ENCODE assay signal across 15 mouse cellular contexts in genomic region chr12:105849102-105849501, GRCm38 (mm10).
DNase-seq lines count a peak whose midpoint lies in the region; ATAC-seq lines count a peak whose summit lies in the region.
"Had no signal": no experiment of that assay in that cellular context is flagged by ENCODE, and none has a peak within 500 bp of the region (broad histone marks: within the 10 kb centered on the region; RNA-seq: fewer than 3 reads in every experiment).

No protein-coding gene starts in this region.

- no peak overlapping the region for H3K4me3 ChIP-seq in embryonic facial prominence, embryonic 14.5 days (ENCODE audit: low read depth, low read length)
- H3K4me3 ChIP-seq in limb, embryonic 12.5 days (replicated peaks) = no peak overlapping the region
- no peak overlapping the region for H3K4me3 ChIP-seq in midbrain, embryonic 13.5 days (replicated peaks)
- H3K4me3 ChIP-seq in midbrain, embryonic 10.5 days = no peak overlapping the region
- H3K4me3 ChIP-seq in kidney, embryonic 15.5 days (replicated peaks) = no peak overlapping the region

- DNase-seq in heart, adult 11 months = peak; percentile 85
- no peak for DNase-seq in heart, adult 18-20 months
- DNase-seq in embryo, embryonic 10 days (ENCODE audit: low spot score) = peak; percentile 48
- peak; percentile 76 for DNase-seq in embryonic facial prominence, embryonic 14.5 days (ENCODE audit: low spot score)
- DNase-seq in midbrain, embryonic 10.5 days (ENCODE audit: low spot score) = no peak
- DNase-seq: gastrocnemius, postnatal 36 days; kidney, postnatal 10 days; layer of hippocampus, adult 9-11 months; lung, postnatal 10 days had no signal

- H3K9ac ChIP-seq in embryonic facial prominence, embryonic 14.5 days (ENCODE audit: low read depth, low read length) = no peak overlapping the region; the same call in 1 of the 2 replicates
- H3K9ac ChIP-seq in limb, embryonic 12.5 days (replicated peaks) = no peak overlapping the region
- no peak overlapping the region for H3K9ac ChIP-seq in midbrain, embryonic 13.5 days (replicated peaks)
- no peak overlapping the region for H3K9ac ChIP-seq in kidney, embryonic 15.5 days
- H3K9ac ChIP-seq: liver, embryonic 14.5 days had no signal

- ATAC-seq in embryonic facial prominence, embryonic 14.5 days (ENCODE audit: low read depth) = peak; percentile 61
- ATAC-seq in limb, embryonic 12.5 days (ENCODE audit: insufficient number of reproducible peaks, insufficient read depth, low FRiP score, low TSS enrichment, low read depth) = peak; percentile 39; the same call in 1 of the 2 replicates
- ATAC-seq in midbrain, embryonic 13.5 days = no peak
- no peak for ATAC-seq in kidney, embryonic 15.5 days (replicated peaks; ENCODE audit: low FRiP score)
- ATAC-seq: activated CD4-positive, CD25-positive, alpha-beta regulatory T cell, adult 4 months; inflammation-experienced regulatory T-cells, adult 6 months had no signal

- no peak overlapping the region for H3K4me2 ChIP-seq in embryonic facial prominence, embryonic 14.5 days (ENCODE audit: low read depth, low read length)
- H3K4me2 ChIP-seq in limb, embryonic 12.5 days = no peak overlapping the region
- H3K4me2 ChIP-seq in midbrain, embryonic 13.5 days (replicated peaks) = no peak overlapping the region
- no peak overlapping the region for H3K4me2 ChIP-seq in kidney, embryonic 15.5 days

- H3K27ac ChIP-seq in embryonic facial prominence, embryonic 14.5 days (replicated peaks; ENCODE audit: low read depth, low read length) = peak overlapping the region; percentile 15; the same call in 1 of the 2 replicates
- H3K27ac ChIP-seq in limb, embryonic 12.5 days = 0 out of 2 replicates have a peak overlapping the region, but pooled peaks have one; percentile 23
- no peak overlapping the region for H3K27ac ChIP-seq in midbrain, embryonic 13.5 days
- H3K27ac ChIP-seq in midbrain, embryonic 10.5 days (replicated peaks) = no peak overlapping the region
- no peak overlapping the region for H3K27ac ChIP-seq in kidney, embryonic 15.5 days
- H3K27ac ChIP-seq: liver, embryonic 14.5 days had no signal

- no peaks in the 10 kb centered on the region for H3K27me3 ChIP-seq in embryonic facial prominence, embryonic 14.5 days (replicated peaks; ENCODE audit: control insufficient read depth, insufficient read depth, low read length)
- H3K27me3 ChIP-seq in limb, embryonic 12.5 days = no peaks in the 10 kb centered on the region
- no peaks in the 10 kb centered on the region for H3K27me3 ChIP-seq in midbrain, embryonic 13.5 days
- no peaks in the 10 kb centered on the region for H3K27me3 ChIP-seq in midbrain, embryonic 10.5 days (ENCODE audit: low read depth, poor library complexity, severe bottlenecking)
- no peaks in the 10 kb centered on the region for H3K27me3 ChIP-seq in kidney, embryonic 15.5 days

- peaks cover 14% of the 10 kb centered on the region for H3K4me1 ChIP-seq in embryonic facial prominence, embryonic 14.5 days (ENCODE audit: control insufficient read depth, insufficient read depth, low read length)
- peaks cover 17% of the 10 kb centered on the region for H3K4me1 ChIP-seq in limb, embryonic 12.5 days (replicated peaks)
- peaks cover 27% of the 10 kb centered on the region for H3K4me1 ChIP-seq in midbrain, embryonic 13.5 days (replicated peaks)
- peaks cover 20% of the 10 kb centered on the region for H3K4me1 ChIP-seq in midbrain, embryonic 10.5 days
- 0 out of 2 replicates have a peak, but pooled peaks cover under 1% of the 10 kb centered on the region for H3K4me1 ChIP-seq in kidney, embryonic 15.5 days

- no peaks in the 10 kb centered on the region for H3K9me3 ChIP-seq in embryonic facial prominence, embryonic 14.5 days (ENCODE audit: control insufficient read depth, low read length)
- H3K9me3 ChIP-seq in limb, embryonic 12.5 days = no peaks in the 10 kb centered on the region
- H3K9me3 ChIP-seq in midbrain, embryonic 13.5 days = no peaks in the 10 kb centered on the region
- no peaks in the 10 kb centered on the region for H3K9me3 ChIP-seq in midbrain, embryonic 10.5 days (replicated peaks)
- no peaks in the 10 kb centered on the region for H3K9me3 ChIP-seq in kidney, embryonic 15.5 days (replicated peaks)

- 10% methylated on average over 8 of the region's 8 CpGs for WGBS in embryonic facial prominence, embryonic 14.5 days
- 16% methylated on average over 8 of the region's 8 CpGs for WGBS in limb, embryonic 12.5 days
- 68% methylated on average over 8 of the region's 8 CpGs for WGBS in midbrain, embryonic 13.5 days
- WGBS in midbrain, embryonic 10.5 days = 69% methylated on average over 8 of the region's 8 CpGs
- WGBS in kidney, embryonic 15.5 days = 64% methylated on average over 8 of the region's 8 CpGs

- H3K36me3 ChIP-seq in embryonic facial prominence, embryonic 14.5 days (ENCODE audit: control insufficient read depth, insufficient read depth, low read length) = 0 out of 2 replicates have a peak, but pooled peaks cover 5% of the 10 kb centered on the region
- H3K36me3 ChIP-seq in limb, embryonic 12.5 days = peaks cover 20% of the 10 kb centered on the region
- H3K36me3 ChIP-seq in midbrain, embryonic 13.5 days = no peaks in the 10 kb centered on the region
- peaks cover 17% of the 10 kb centered on the region for H3K36me3 ChIP-seq in midbrain, embryonic 10.5 days
- H3K36me3 ChIP-seq in kidney, embryonic 15.5 days = 0 out of 2 replicates have a peak, but pooled peaks cover 9% of the 10 kb centered on the region

Comparison
In these comparisons a context has a peak if more than half of its experiments do, and no peak if none do; other contexts are left out.
1. DNase-seq: peak in heart, adult 11 months (single experiment), embryo, embryonic 10 days (single experiment) and embryonic facial prominence, embryonic 14.5 days (single experiment); none in heart, adult 18-20 months (0 of 2) and midbrain, embryonic 10.5 days (single experiment).
2. ATAC-seq: peak in embryonic facial prominence, embryonic 14.5 days (single experiment) and limb, embryonic 12.5 days (single experiment); none in midbrain, embryonic 13.5 days (single experiment) and kidney, embryonic 15.5 days (single experiment).
3. H3K27ac ChIP-seq: peak in embryonic facial prominence, embryonic 14.5 days (single experiment) and limb, embryonic 12.5 days (single experiment); none in midbrain, embryonic 13.5 days (single experiment), midbrain, embryonic 10.5 days (single experiment) and kidney, embryonic 15.5 days (single experiment).